Mouse (Mus musculus) brain, embryonic 14.5 days (tissue): Measurements from ENCODE around the gene Khdrbs2. TPM values are rescaled to one million over a fixed set of nuclear protein-coding genes. Genes with fewer than 3 reads are reported as not detected.

Source experiments
- DNase-seq: peaks from one replicate; pipeline ENCODE4 v3.0.0-alpha.2; 2011; ENCODE audit warnings: low read depth
- CTCF ChIP-seq: fragments of 200-500 bp; IDR thresholded peaks from 2 replicates; pipeline ENCODE4 v1.5.1; 2012; ENCODE audit warnings: inconsistent platforms, mild to moderate bottlenecking, moderate library complexity, borderline replicate concordance; ENCODE audit not compliant: insufficient read depth, insufficient read length; ENCODE audit errors: extremely low read depth
- POLR2A ChIP-seq: fragments of 200-500 bp; IDR thresholded peaks from 2 replicates; pipeline ENCODE4 v1.6.1; 2012; ENCODE audit warnings: mild to moderate bottlenecking, inconsistent platforms, borderline replicate concordance; ENCODE audit not compliant: poor library complexity, insufficient read depth, insufficient read length, severe bottlenecking; ENCODE audit errors: extremely low read depth
- polyA plus RNA-seq: library from polyadenylated mRNA; depleted of rRNA; stranded (reverse); fragments of >200 nt; gene quantifications from 2 replicates; pipeline ENCODE4 v1.2.3, GENCODE M21; 2012; rRNA removed

The Khdrbs2 gene
- 21.3 and 31.7 TPM in 2 replicates for polyA plus RNA-seq

- DNase-seq: peak; percentile 98
- TF ChIP-seq POLR2A (peak; percentile 89), CTCF (no peak)
These were observed at the start of gene Khdrbs2 for GRCm38 (mm10) chr1:32172506-32173239. Gene Khdrbs2 (plus strand): TSS chr1:32172714.

- peak; percentile 87 for DNase-seq
- TF ChIP-seq CTCF (no peak), POLR2A (no peak)
These were observed 2.1 kb downstream of the Khdrbs2 start for GRCm38 (mm10) chr1:32174566-32174965.

GRCm38 (mm10) chr1:32199664-32200260, 27.2 kb downstream of the Khdrbs2 start:
- DNase-seq: no peak
- TF ChIP-seq CTCF (no peak), POLR2A (no peak)

- TF ChIP-seq CTCF (no peak), POLR2A (no peak)
- no peak for DNase-seq
These were observed 75.9 kb downstream of the Khdrbs2 start for GRCm38 (mm10) chr1:32248443-32248842.

- TF ChIP-seq POLR2A (no peak), CTCF (no peak)
These were observed 77.1 kb downstream of the Khdrbs2 start for GRCm38 (mm10) chr1:32249602-32250001.

GRCm38 (mm10) chr1:32250337-32250736, 77.8 kb downstream of the Khdrbs2 start:
- no peak for DNase-seq
- no peak for TF ChIP-seq CTCF
- TF ChIP-seq POLR2A: no peak

More at GRCm38 (mm10) chr1:32249602-32250001, 77.1 kb downstream of the Khdrbs2 start:
- no peak for DNase-seq

- DNase-seq: peak; percentile 37
These were observed 86.4 kb downstream of the Khdrbs2 start for GRCm38 (mm10) chr1:32258942-32259341.

GRCm38 (mm10) chr1:32270519-32270918, 98.0 kb downstream of the Khdrbs2 start:
- TF ChIP-seq CTCF: no peak
- no peak for TF ChIP-seq POLR2A

More at GRCm38 (mm10) chr1:32258942-32259341, 86.4 kb downstream of the Khdrbs2 start:
- TF ChIP-seq CTCF: no peak
- TF ChIP-seq POLR2A: no peak

GRCm38 (mm10) chr1:32294702-32295101, 122.2 kb downstream of the Khdrbs2 start:
- no peak for TF ChIP-seq CTCF
- no peak for TF ChIP-seq POLR2A
- DNase-seq: no peak

More at GRCm38 (mm10) chr1:32270519-32270918, 98.0 kb downstream of the Khdrbs2 start:
- DNase-seq: peak; percentile 32

- no peak for TF ChIP-seq CTCF
- TF ChIP-seq POLR2A: no peak
- DNase-seq: no peak
These were observed 128.9 kb downstream of the Khdrbs2 start for GRCm38 (mm10) chr1:32301391-32301790.

- no peak for TF ChIP-seq POLR2A
- no peak for TF ChIP-seq CTCF
- DNase-seq: no peak
These were observed 136.6 kb downstream of the Khdrbs2 start for GRCm38 (mm10) chr1:32309074-32309473.
